25 mouse cellular contexts compared by ENCODE assay signal in the genomic region with DNA sequence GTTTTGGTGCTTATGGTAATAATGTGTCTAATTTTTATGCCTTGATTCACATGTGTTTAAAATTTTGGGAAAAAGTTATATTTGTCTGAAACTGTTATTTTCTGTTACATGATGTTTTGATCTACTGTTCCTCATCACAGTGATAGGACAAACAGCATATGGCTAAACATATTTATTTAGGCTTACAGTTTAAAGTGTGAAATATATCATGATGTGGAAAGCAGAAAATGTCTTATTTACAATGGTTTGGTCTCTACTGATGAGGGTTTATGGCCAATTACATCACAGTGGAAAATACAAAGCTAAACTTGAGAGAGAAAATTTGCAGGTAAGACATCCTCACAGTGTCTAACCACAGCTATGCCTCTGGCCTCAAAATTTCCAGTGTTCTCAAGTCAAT.
DNase-seq lines count a peak whose midpoint lies in the region; ATAC-seq and TF ChIP-seq lines count a peak whose summit lies in the region.
"Had no signal": no experiment of that assay in that cellular context is flagged by ENCODE, and none has a peak within 500 bp of the region (broad histone marks: within the 10 kb centered on the region; RNA-seq: fewer than 3 reads in every experiment).

No protein-coding gene starts in this region.

- H3K9ac ChIP-seq in forebrain, embryonic 13.5 days: no peak overlapping the region
- no peak overlapping the region for H3K9ac ChIP-seq in forebrain, embryonic 11.5 days (ENCODE audit: low read length)
- H3K9ac ChIP-seq in forebrain, embryonic 15.5 days (replicated peaks): no peak overlapping the region
- H3K9ac ChIP-seq in forebrain, postnatal 0 days: no peak overlapping the region
- no peak overlapping the region for H3K9ac ChIP-seq in midbrain, embryonic 11.5 days (ENCODE audit: low read length)
- no peak overlapping the region for H3K9ac ChIP-seq in midbrain, postnatal 0 days (replicated peaks; ENCODE audit: low read length, poor library complexity, severe bottlenecking)
- H3K9ac ChIP-seq: embryonic facial prominence, embryonic 13.5 days; embryonic facial prominence, embryonic 15.5 days had no signal

- H3K4me1 ChIP-seq in forebrain, embryonic 13.5 days: no peaks in the 10 kb centered on the region
- no peaks in the 10 kb centered on the region for H3K4me1 ChIP-seq in forebrain, embryonic 11.5 days (replicated peaks; ENCODE audit: control insufficient read depth, insufficient read depth, low read length)
- H3K4me1 ChIP-seq in forebrain, embryonic 15.5 days: no peaks in the 10 kb centered on the region
- H3K4me1 ChIP-seq in forebrain, postnatal 0 days (ENCODE audit: insufficient read depth): no peaks in the 10 kb centered on the region
- no peaks in the 10 kb centered on the region for H3K4me1 ChIP-seq in midbrain, embryonic 11.5 days (ENCODE audit: control insufficient read depth, insufficient read depth, low read length)
- H3K4me1 ChIP-seq in midbrain, postnatal 0 days (ENCODE audit: insufficient read depth, low read length): no peaks in the 10 kb centered on the region
- H3K4me1 ChIP-seq: embryonic facial prominence, embryonic 13.5 days; embryonic facial prominence, embryonic 15.5 days had no signal

- no peaks in the 10 kb centered on the region for H3K9me3 ChIP-seq in forebrain, embryonic 13.5 days (replicated peaks)
- H3K9me3 ChIP-seq in forebrain, embryonic 11.5 days (ENCODE audit: control insufficient read depth, low read length): no peaks in the 10 kb centered on the region
- no peaks in the 10 kb centered on the region for H3K9me3 ChIP-seq in forebrain, embryonic 15.5 days
- H3K9me3 ChIP-seq in forebrain, postnatal 0 days (ENCODE audit: low read length): no peaks in the 10 kb centered on the region
- H3K9me3 ChIP-seq in midbrain, embryonic 11.5 days (ENCODE audit: control insufficient read depth, low read length): no peaks in the 10 kb centered on the region
- H3K9me3 ChIP-seq in midbrain, postnatal 0 days (ENCODE audit: low read length): no peaks in the 10 kb centered on the region
- H3K9me3 ChIP-seq: embryonic facial prominence, embryonic 13.5 days; embryonic facial prominence, embryonic 15.5 days had no signal

- no peaks in the 10 kb centered on the region for H3K36me3 ChIP-seq in forebrain, embryonic 13.5 days (ENCODE audit: poor library complexity, severe bottlenecking)
- H3K36me3 ChIP-seq in forebrain, embryonic 11.5 days (ENCODE audit: control insufficient read depth, insufficient read depth, low read length): no peaks in the 10 kb centered on the region
- H3K36me3 ChIP-seq in forebrain, embryonic 15.5 days: no peaks in the 10 kb centered on the region
- no peaks in the 10 kb centered on the region for H3K36me3 ChIP-seq in forebrain, postnatal 0 days (ENCODE audit: insufficient read depth)
- H3K36me3 ChIP-seq in midbrain, embryonic 11.5 days (ENCODE audit: control insufficient read depth, insufficient read depth, low read length): no peaks in the 10 kb centered on the region
- H3K36me3 ChIP-seq in midbrain, postnatal 0 days (ENCODE audit: insufficient read depth, low read length): no peaks in the 10 kb centered on the region
- H3K36me3 ChIP-seq: embryonic facial prominence, embryonic 13.5 days; embryonic facial prominence, embryonic 15.5 days; G1E had no signal

- no peaks in the 10 kb centered on the region for H3K27me3 ChIP-seq in forebrain, embryonic 13.5 days
- H3K27me3 ChIP-seq in forebrain, embryonic 11.5 days (ENCODE audit: control insufficient read depth, insufficient read depth, low read length): no peaks in the 10 kb centered on the region
- no peaks in the 10 kb centered on the region for H3K27me3 ChIP-seq in forebrain, embryonic 15.5 days
- no peaks in the 10 kb centered on the region for H3K27me3 ChIP-seq in forebrain, postnatal 0 days (ENCODE audit: insufficient read depth, low read length)
- H3K27me3 ChIP-seq in midbrain, embryonic 11.5 days (ENCODE audit: control insufficient read depth, insufficient read depth, low read length): no peaks in the 10 kb centered on the region
- H3K27me3 ChIP-seq in midbrain, postnatal 0 days (ENCODE audit: insufficient read depth, low read length): no peaks in the 10 kb centered on the region
- H3K27me3 ChIP-seq: CH12.LX; embryonic facial prominence, embryonic 13.5 days; embryonic facial prominence, embryonic 15.5 days; Patski had no signal

- H3K27ac ChIP-seq in forebrain, embryonic 13.5 days: no peak overlapping the region
- H3K27ac ChIP-seq in forebrain, embryonic 11.5 days (ENCODE audit: low read depth, low read length): no peak overlapping the region
- no peak overlapping the region for H3K27ac ChIP-seq in forebrain, embryonic 15.5 days (replicated peaks)
- no peak overlapping the region for H3K27ac ChIP-seq in forebrain, postnatal 0 days (ENCODE audit: low read depth, low read length)
- no peak overlapping the region for H3K27ac ChIP-seq in midbrain, embryonic 11.5 days (ENCODE audit: low read depth, low read length)
- H3K27ac ChIP-seq in midbrain, postnatal 0 days (ENCODE audit: low read depth, low read length): no peak overlapping the region
- H3K27ac ChIP-seq: embryonic facial prominence, embryonic 13.5 days; embryonic facial prominence, embryonic 15.5 days had no signal

- ATAC-seq in forebrain, embryonic 13.5 days: peak; percentile 67; the same call in 1 of the 2 replicates
- ATAC-seq in forebrain, embryonic 11.5 days (replicated peaks; ENCODE audit: low FRiP score): no peak
- peak; percentile 75 for ATAC-seq in forebrain, embryonic 15.5 days (replicated peaks)
- ATAC-seq in forebrain, postnatal 0 days: no peak
- no peak for ATAC-seq in midbrain, embryonic 11.5 days (ENCODE audit: low FRiP score)
- ATAC-seq in midbrain, postnatal 0 days (ENCODE audit: low FRiP score): no peak
- ATAC-seq: activated CD4-positive, CD25-positive, alpha-beta regulatory T cell, adult 4 months; CD4-positive, CD25-positive, alpha-beta regulatory T cell, adult 4 months; Patski had no signal

- no peak for TF ChIP-seq CTCF in forebrain, postnatal 0 days (IDR thresholded peaks at IDR 0.05; ENCODE audit: low read depth)
- TF ChIP-seq CTCF in midbrain, postnatal 0 days (IDR thresholded peaks at IDR 0.05): no peak

- no peak for DNase-seq in forebrain, embryonic 11.5 days (ENCODE audit: low spot score)
- DNase-seq in forebrain, postnatal 0 days: no peak
- peak; percentile 33 for DNase-seq in midbrain, embryonic 11.5 days (ENCODE audit: low spot score, missing footprints)
- DNase-seq in midbrain, postnatal 0 days (ENCODE audit: low spot score): no peak
- DNase-seq: adrenal gland, adult 8-10 months; adrenal gland, postnatal 14 days; adrenal gland, postnatal 36 days; B cell, adult 2 months; cerebellum, adult 11 months; cerebellum, adult 18-20 months; cerebellum, adult 8-10 months; cerebellum, adult 9-11 months; cerebellum, postnatal 14 days; cerebellum, postnatal 36 days; embryo, embryonic 11 days had no signal

- no peak overlapping the region for H3K4me3 ChIP-seq in forebrain, embryonic 13.5 days
- no peak overlapping the region for H3K4me3 ChIP-seq in forebrain, embryonic 11.5 days (ENCODE audit: low read depth, low read length)
- no peak overlapping the region for H3K4me3 ChIP-seq in forebrain, embryonic 15.5 days
- H3K4me3 ChIP-seq in forebrain, postnatal 0 days (ENCODE audit: low read depth, low read length): no peak overlapping the region
- no peak overlapping the region for H3K4me3 ChIP-seq in midbrain, embryonic 11.5 days (ENCODE audit: low read depth, low read length)
- no peak overlapping the region for H3K4me3 ChIP-seq in midbrain, postnatal 0 days (ENCODE audit: low read depth, low read length)
- H3K4me3 ChIP-seq: embryonic facial prominence, embryonic 13.5 days; embryonic facial prominence, embryonic 15.5 days; erythroblast, embryonic 14.5 days had no signal

- H3K4me2 ChIP-seq in forebrain, embryonic 13.5 days: no peak overlapping the region
- H3K4me2 ChIP-seq in forebrain, embryonic 11.5 days (ENCODE audit: low read depth, low read length, severe bottlenecking): no peak overlapping the region
- no peak overlapping the region for H3K4me2 ChIP-seq in forebrain, embryonic 15.5 days (replicated peaks)
- H3K4me2 ChIP-seq in forebrain, postnatal 0 days (ENCODE audit: low read depth): no peak overlapping the region
- no peak overlapping the region for H3K4me2 ChIP-seq in midbrain, embryonic 11.5 days
- no peak overlapping the region for H3K4me2 ChIP-seq in midbrain, postnatal 0 days (ENCODE audit: low read depth, low read length, poor library complexity, severe bottlenecking)
- H3K4me2 ChIP-seq: embryonic facial prominence, embryonic 13.5 days; embryonic facial prominence, embryonic 15.5 days had no signal

Comparison
In these comparisons a context has a peak if more than half of its experiments do, and no peak if none do; other contexts are left out.
1. ATAC-seq: peak in forebrain, embryonic 13.5 days (single experiment) and forebrain, embryonic 15.5 days (single experiment); none in forebrain, embryonic 11.5 days (single experiment), forebrain, postnatal 0 days (single experiment), midbrain, embryonic 11.5 days (single experiment) and midbrain, postnatal 0 days (single experiment).